Mouse (Mus musculus): Measurements from ENCODE around the gene Mapk8ip3. TPM values are rescaled to one million over a fixed set of nuclear protein-coding genes. Genes with fewer than 3 reads are reported as not detected.

The Mapk8ip3 gene
- polyA plus RNA-seq, 1 experiment: 357 TPM

DNA sequence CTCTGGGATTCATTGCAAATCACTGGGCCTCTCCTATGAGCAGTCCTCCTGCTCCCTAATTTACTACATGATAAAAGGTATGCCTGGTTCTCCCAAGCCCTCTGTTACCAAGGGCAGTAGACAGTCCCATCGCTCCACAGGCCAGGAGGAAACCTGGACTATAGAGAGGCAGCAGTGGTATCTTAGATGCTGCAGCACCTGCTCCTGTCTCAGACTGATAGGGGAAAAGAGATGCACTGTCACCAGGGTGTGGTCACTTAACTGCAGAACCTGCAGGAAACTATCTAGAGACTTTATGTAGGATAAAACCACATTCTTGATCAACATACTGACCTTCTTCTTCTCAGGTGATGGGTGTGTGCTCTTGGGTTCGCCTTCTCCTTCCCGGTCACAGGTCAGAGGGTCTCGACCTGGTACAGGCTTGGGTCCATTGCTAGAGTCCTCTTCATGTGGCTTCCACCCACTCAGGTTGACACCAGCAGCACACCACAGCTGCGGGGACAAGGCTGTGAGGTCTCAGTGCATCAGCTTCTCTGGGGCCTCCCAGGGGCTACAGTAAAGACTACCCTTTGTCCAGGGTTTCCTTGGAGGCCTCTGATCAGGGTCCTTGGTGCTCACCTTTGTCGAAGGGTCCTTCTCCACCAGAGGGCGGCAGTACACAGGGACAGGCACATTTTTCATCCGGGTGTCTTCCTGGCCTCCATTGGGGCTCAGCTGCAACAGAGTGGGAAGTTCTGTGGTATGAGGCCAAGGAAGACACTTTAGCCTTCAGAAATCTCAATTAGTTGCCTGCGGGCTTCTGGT, 33.9 kb downstream of the Mapk8ip3 start:
- no peak for DNase-seq (ENCODE audit: extremely low spot score in 1 of 2, low spot score in 1 of 2)

- no peak for DNase-seq (ENCODE audit: extremely low spot score in 1 of 2, low spot score in 1 of 2)
Measured at GRCm38 (mm10) chr17:24902124-24902523, 34.7 kb downstream of the Mapk8ip3 start.

- no peak for DNase-seq (ENCODE audit: extremely low spot score in 1 of 2, low spot score in 1 of 2)
Measured at GRCm38 (mm10) chr17:24900014-24900413, 36.8 kb downstream of the Mapk8ip3 start.

- no peak for DNase-seq (ENCODE audit: extremely low spot score in 1 of 2, low spot score in 1 of 2)
Measured at GRCm38 (mm10) chr17:24899153-24899552, 37.6 kb downstream of the Mapk8ip3 start.

- DNase-seq (ENCODE audit: extremely low spot score in 1 of 2, low spot score in 1 of 2): no peak
Measured at GRCm38 (mm10) chr17:24898041-24898854, 38.5 kb downstream of the Mapk8ip3 start.

DNA sequence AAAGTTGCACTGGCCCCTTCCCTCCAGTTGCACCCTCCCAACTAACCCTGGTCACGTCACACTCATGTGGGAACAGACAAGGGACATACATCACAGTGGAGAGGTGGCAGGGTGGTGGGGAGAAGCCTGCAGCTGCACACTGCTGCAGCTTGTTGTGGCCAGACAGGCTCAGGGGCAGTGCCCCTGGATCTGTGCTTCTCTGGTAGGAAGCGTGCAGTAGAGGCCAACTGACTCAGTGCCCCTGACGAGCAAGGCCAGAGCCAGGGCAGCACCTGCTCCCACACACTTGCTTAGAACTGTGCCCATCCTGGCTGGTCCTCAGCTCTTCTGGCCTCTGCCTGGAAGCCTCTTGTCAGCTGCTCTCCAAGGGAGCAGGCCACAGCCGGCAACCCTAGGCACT, 39.2 kb downstream of the Mapk8ip3 start:
- no peak for DNase-seq (ENCODE audit: extremely low spot score in 1 of 2, low spot score in 1 of 2)

DNA sequence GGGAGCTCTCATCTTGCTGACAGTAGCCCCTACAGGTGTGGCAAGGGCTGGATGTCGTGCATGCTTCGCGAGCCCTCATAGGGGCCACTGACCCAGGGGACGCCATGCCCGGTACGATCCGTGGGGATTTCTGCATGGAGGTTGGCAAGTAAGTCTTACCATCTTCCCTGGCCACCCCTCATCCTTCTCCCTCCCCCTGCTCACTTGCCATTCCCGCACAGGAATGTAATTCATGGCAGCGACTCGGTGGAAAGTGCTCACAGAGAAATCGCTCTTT, 39.8 kb downstream of the Mapk8ip3 start:
- peak in 1 of 2 experiments; percentile 32 for DNase-seq (ENCODE audit: extremely low spot score in 1 of 2, low spot score in 1 of 2)

- peak in 1 of 2 experiments; percentile 73 for DNase-seq (ENCODE audit: extremely low spot score in 1 of 2, low spot score in 1 of 2)
Measured at GRCm38 (mm10) chr17:24896241-24896992, 40.4 kb downstream of the Mapk8ip3 start, which contains the start of gene Nme3. Nme3 (plus strand) TSS chr17:24896500.

GRCm38 (mm10) chr17:24895571-24896240, 41.1 kb downstream of the Mapk8ip3 start:
- DNase-seq (ENCODE audit: extremely low spot score in 1 of 2, low spot score in 1 of 2): no peak

GRCm38 (mm10) chr17:24894995-24895547, 41.7 kb downstream of the Mapk8ip3 start, which contains the start of the genes Eme2 and Mrps34:
Eme2 (minus strand) TSS chr17:24895087.
Mrps34 (plus strand) TSS chr17:24895116.
- peak in 1 of 2 experiments; percentile 88 for DNase-seq (ENCODE audit: extremely low spot score in 1 of 2, low spot score in 1 of 2)

- DNase-seq (ENCODE audit: extremely low spot score in 1 of 2, low spot score in 1 of 2): no peak
Measured at GRCm38 (mm10) chr17:24894061-24894994, 42.4 kb downstream of the Mapk8ip3 start.

DNA sequence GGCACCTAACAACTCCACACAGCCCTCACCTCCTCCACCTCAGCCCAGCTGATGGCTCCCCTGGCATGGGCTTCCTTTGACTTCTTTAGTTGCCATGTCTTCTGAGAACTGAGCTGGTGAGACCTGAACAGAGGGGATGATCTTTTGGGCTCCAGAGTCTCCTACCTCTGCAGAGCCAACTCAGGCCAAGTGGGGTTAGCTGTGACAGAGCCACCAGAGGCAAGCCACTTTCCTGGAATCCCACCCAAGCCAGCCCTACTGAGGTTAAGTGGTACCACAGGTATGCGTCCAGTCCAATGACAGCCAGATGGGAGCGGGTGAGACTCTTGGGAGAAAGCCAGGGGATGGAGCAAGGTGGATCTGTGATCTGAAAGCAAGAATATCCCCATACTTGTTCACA, 43.5 kb downstream of the Mapk8ip3 start:
- no peak for DNase-seq (ENCODE audit: extremely low spot score in 1 of 2, low spot score in 1 of 2)

GRCm38 (mm10) chr17:24892785-24893184, 44.0 kb downstream of the Mapk8ip3 start:
- no peak for DNase-seq (ENCODE audit: extremely low spot score in 1 of 2, low spot score in 1 of 2)

DNA sequence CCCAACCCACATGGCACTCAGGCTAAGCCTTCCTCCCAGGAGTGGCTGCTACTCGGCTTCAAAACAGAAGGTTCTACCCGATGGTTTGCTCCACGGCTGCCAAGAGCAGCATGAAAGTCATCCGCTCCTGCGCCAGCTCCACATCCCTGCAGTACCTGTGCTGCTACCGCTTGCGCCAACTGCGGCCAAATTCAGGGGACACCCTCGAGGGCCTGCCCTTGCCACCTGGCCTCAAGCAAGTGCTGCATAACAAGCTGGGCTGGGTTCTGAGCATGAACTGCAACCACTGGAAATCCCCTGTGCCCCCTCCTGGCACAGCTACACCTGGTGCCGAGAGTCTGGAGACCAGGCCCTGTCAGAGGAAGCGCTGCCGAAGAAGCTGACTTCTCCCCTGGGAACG, 45.5 kb downstream of the Mapk8ip3 start:
- DNase-seq (ENCODE audit: extremely low spot score in 1 of 2, low spot score in 1 of 2): no peak

DNA sequence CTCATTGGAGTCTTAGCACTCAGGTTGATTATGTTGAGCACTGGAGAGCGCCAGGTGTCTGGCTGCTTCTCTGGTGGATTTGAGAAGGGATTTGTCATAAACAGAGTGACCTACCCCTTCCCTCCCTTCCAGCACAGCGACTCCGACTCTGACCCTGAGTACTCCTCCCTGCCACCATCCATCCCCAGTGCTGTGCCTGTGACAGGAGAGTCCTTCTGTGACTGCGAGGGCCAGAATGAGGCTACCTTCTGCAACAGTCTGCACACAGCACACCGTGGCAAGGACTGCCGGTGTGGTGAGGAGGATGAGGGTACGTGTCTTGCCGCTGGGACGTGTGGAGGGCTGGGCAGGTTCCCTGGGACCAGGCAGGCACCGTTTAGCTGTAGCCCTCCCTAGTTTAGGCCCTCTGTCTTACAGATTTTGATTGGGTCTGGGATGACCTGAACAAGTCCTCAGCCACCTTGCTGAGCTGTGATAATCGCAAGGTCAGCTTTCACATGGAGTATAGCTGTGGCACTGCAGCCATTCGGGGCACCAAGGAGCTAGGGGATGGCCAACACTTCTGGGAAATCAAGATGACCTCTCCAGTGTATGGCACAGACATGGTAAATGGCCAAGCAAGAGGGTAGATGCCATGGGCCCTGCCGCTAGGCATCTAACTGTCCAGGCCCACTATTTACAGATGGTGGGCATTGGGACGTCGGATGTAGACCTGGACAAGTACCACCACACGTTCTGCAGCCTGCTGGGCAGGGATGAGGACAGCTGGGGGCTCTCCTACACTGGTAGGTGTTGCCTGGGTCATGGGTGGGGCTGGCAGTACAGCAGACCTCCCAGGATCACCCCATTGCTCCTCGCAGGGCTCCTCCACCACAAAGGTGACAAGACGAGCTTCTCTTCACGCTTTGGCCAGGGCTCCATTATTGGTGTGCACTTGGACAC, 46.4 kb downstream of the Mapk8ip3 start:
- DNase-seq (ENCODE audit: extremely low spot score in 1 of 2, low spot score in 1 of 2): no peak

DNA sequence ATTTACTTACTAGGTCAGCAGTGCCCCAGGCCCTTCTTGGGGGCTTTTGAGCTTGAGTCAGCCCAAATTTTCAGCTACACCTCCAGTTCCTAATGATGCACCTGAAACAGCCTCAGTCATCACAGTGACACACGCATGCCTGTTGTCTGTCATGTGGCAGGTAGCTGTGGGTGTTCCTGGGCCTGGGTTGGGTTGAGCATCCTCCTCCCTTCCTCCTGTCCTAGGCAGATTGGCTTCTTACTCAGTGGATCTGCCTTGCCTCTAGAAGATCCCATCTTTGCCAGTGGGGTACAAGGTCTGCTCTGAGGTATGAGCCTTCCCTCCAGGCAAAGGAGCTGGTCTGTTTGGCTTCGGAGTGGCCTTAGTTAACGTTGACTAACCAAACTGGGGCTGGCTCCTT, 47.9 kb downstream of the Mapk8ip3 start:
- DNase-seq (ENCODE audit: extremely low spot score in 1 of 2, low spot score in 1 of 2): no peak

DNA sequence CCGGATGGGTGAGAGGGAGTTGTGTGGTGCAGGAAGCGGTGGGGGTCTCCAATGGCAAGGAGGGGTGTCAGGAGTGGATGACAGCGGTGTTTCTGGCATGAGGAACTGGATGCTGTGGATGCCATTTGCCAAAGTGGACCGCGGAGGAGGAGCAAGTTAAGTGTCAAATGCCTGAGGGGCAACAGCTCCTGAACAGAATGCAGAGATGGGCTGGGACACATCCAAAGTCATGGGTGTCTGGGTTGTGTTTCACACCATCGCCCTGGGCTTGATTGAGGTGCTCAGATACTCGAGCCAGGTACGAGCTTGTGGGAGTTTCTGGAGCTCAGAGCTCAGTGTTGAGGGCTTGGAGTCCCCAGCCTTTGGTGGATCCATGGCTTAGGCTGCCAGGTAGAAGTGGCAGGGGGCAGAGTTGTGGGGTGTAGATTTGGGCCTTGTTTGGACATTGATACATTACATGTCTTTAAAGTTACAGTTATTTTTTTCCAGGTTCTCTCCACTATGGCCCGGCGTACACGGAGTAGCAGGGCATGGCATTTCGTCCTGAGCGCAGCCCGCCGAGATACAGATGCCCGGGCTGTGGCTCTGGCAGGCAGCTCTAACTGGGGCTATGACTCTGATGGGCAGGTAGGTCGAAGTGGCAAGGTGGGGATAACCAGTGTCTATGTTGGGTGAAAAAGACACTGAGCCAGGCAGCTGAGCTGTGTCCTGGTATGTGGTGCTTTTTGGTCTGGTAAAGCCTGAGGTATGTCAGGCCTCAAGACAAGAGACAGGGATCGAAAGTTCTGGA, 49.3 kb downstream of the Mapk8ip3 start:
- DNase-seq (ENCODE audit: extremely low spot score in 1 of 2, low spot score in 1 of 2): no peak

All from frontal cortex, adult 2 months (tissue).